Mouse (Mus musculus) spleen, adult 2 months (tissue): ENCODE results near the gene Stxbp2. TPM values are rescaled to one million over a fixed set of nuclear protein-coding genes. Genes with fewer than 3 reads are reported as not detected.
A peak's percentile ranks its signal among the peaks of the same experiment; 100 is the strongest.

Experiments used
- DNase-seq, 2 experiments: peaks; one replicate each; pipeline versions ENCODE4 v3.0.0 to v3.0.0-alpha.2; 2012 to 2021; ENCODE audit warnings: low spot score in 2 of 2, low read depth in 1 of 2
- H3K27ac ChIP-seq: fragments of 200-500 bp; 2 replicates; pipeline ENCODE4 v1.5.1; 2012; ENCODE audit warnings: low read length, inconsistent platforms; ENCODE audit not compliant: insufficient read depth
- H3K27me3 ChIP-seq: fragments of 200-500 bp; 2 replicates; pipeline ENCODE4 v1.6.1; 2012; ENCODE audit warnings: mild to moderate bottlenecking, moderate library complexity, low read length, inconsistent platforms; ENCODE audit not compliant: control insufficient read depth, insufficient read depth
- H3K36me3 ChIP-seq: fragments of 200-500 bp; 2 replicates; pipeline ENCODE4 v1.6.1; 2012; ENCODE audit warnings: mild to moderate bottlenecking, low read length, inconsistent platforms; ENCODE audit not compliant: control insufficient read depth, insufficient read depth
- H3K4me1 ChIP-seq: fragments of 200-500 bp; 2 replicates; pipeline ENCODE4 v1.6.1; 2011; ENCODE audit warnings: inconsistent platforms; ENCODE audit not compliant: control insufficient read depth, insufficient read depth, insufficient read length
- H3K4me3 ChIP-seq: fragments of 200-500 bp; 2 replicates; pipeline ENCODE4 v1.5.1; 2011; ENCODE audit warnings: mild to moderate bottlenecking, inconsistent platforms; ENCODE audit not compliant: insufficient read depth, insufficient read length; ENCODE audit errors: extremely low read depth
- CTCF ChIP-seq: fragments of 200-500 bp; IDR thresholded peaks from 2 replicates; pipeline ENCODE4 v1.5.1; 2011; ENCODE audit warnings: mild to moderate bottlenecking, inconsistent platforms; ENCODE audit not compliant: insufficient read depth, insufficient read length, insufficient replicate concordance; ENCODE audit errors: extremely low read depth
- POLR2A ChIP-seq: fragments of 200-500 bp; IDR thresholded peaks from 2 replicates; pipeline ENCODE4 v1.6.1; 2011; ENCODE audit warnings: low read depth, low read length, inconsistent platforms
- WGBS: fragments of 180-500 bp; shearing (Covaris S2); methylation state at CpG from one replicate; pipeline ENCODE4 v1.1.7; 2018; 5-methylcytosine and 5-hydroxymethylcytosine counted together
- polyA plus RNA-seq: library from polyadenylated mRNA; depleted of rRNA; stranded (reverse); fragments of >200 nt; gene quantifications from 2 replicates; pipeline ENCODE4 v1.2.3, GENCODE M21; 2012

Gene Stxbp2
- polyA plus RNA-seq, 1 experiment: 129 TPM

DNA sequence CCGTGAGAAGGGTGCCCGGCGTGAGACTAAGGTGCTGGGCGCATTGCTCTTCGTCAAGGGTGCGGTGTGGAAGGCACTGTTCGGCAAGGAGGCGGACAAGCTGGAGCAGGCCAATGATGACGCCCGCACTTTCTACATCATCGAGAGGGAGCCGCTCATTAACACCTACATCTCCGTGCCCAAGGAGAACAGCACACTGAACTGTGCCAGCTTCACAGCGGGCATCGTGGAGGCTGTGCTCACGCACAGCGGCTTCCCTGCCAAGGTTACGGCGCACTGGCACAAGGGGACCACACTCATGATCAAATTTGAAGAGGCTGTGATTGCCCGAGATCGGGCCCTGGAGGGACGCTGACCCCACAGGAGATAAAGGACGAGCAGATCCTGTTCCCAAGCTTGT is 48.5 kb downstream of the Stxbp2 start:
- no peak for DNase-seq
- Histone ChIP-seq H3K4me3 (no peak overlapping the region), H3K4me1 (peaks cover 2% of the 10 kb centered on the region; the same call in 1 of the 2 replicates), H3K36me3 (peaks cover 36% of the 10 kb centered on the region), H3K27me3 (no peaks in the 10 kb centered on the region), H3K27ac (no peak overlapping the region)
- TF ChIP-seq CTCF (no peak), POLR2A (no peak)
- 95% methylated on average over 23 of the region's 23 CpGs for WGBS

DNA sequence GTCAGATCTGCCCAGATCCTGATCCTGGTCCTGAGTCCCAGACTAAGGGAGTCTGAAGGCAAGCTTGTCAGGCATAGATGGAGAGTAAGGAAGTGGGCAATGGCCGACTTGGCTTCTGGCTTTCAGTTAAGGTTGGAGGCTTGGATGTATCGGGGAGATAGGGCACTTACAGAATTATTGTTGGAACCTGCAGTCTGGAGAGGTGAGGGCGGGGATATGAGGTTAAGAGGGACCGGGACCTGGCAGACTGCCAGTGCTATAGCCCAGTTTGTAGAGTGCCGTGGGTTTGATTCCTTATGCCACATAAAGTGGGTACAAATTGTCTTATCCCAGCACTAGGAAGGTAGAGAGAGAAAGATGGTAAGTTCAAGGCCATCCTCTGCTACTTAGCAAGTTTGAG is 48.9 kb downstream of the Stxbp2 start:
- Histone ChIP-seq H3K4me3 (no peak overlapping the region), H3K27me3 (no peaks in the 10 kb centered on the region), H3K36me3 (peaks cover 36% of the 10 kb centered on the region), H3K27ac (no peak overlapping the region), H3K4me1 (peaks cover 2% of the 10 kb centered on the region; the same call in 1 of the 2 replicates)
- TF ChIP-seq CTCF: no peak
- TF ChIP-seq POLR2A: no peak
- 89% methylated on average over 5 of the region's 5 CpGs for WGBS
- DNase-seq: no peak

DNA sequence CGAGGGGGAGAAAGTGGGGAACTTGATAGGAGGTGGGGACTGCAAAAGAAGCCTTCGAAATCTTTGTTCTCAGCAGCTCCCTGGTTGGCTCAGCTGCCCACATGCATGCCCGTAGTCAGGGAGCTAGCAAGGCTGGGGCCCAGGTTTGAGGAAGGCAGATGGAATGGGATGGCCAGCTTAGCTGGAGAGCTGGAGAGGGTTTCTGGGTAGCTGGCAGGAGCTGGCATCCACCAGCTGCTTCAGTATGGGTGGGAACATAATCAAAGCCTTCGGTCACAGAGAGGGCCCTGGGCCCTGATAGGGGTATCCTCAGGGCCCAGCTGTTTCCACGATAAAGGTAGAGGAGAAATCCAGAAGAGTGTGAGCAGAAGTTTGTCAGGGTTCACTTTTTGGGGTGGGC is 51.7 kb downstream of the Stxbp2 start:
- WGBS: 82% methylated on average over 5 of the region's 5 CpGs
- no peak overlapping the region for H3K27ac ChIP-seq
- no peak for DNase-seq
- H3K36me3 ChIP-seq: peaks cover 40% of the 10 kb centered on the region
- TF ChIP-seq POLR2A: no peak
- no peak for TF ChIP-seq CTCF
- H3K27me3 ChIP-seq: no peaks in the 10 kb centered on the region
- H3K4me1 ChIP-seq: peaks cover 8% of the 10 kb centered on the region
- H3K4me3 ChIP-seq: no peak overlapping the region

DNA sequence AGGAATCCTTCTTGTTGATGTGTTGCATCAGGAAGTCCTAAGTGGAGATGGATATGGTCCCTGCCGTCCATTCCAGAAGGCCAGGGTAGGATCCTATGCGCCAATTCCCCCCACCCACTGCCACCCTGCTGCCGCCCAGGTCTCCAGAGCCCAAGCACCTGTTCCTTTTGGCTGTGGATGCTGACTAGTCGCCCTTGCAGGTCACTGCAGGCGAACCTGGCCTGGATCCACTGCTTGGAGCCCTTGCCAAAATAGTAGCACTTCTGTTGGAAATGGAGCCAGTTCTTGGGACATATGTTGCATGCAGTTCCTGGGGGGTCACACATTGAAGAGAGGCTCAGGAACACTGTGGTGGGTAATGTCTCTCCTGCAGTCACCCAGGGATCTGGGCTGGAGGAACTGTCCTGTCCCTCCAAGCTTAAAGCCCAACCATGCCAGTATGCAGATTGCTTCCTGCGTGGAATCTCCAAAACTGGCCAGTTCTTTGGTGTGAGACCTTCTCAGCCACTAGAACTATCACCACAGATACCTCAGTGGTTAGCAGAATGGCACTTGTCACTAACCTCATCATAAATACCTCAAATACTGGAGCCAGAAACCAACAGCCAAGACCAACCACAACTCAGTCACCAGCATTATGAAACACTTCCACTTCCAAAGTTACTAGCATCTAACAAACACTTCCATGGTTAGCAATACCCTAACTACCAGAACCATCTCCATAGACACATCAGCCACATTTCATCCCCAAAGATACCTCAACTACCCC is 52.8 kb downstream of the Stxbp2 start:
- Histone ChIP-seq H3K36me3 (peaks cover 46% of the 10 kb centered on the region), H3K27me3 (no peaks in the 10 kb centered on the region), H3K4me1 (peaks cover 12% of the 10 kb centered on the region), H3K27ac (no peak overlapping the region), H3K4me3 (no peak overlapping the region)
- DNase-seq: no peak
- TF ChIP-seq POLR2A: no peak
- TF ChIP-seq CTCF: no peak
- 82% methylated on average over 6 of the region's 6 CpGs for WGBS

DNA sequence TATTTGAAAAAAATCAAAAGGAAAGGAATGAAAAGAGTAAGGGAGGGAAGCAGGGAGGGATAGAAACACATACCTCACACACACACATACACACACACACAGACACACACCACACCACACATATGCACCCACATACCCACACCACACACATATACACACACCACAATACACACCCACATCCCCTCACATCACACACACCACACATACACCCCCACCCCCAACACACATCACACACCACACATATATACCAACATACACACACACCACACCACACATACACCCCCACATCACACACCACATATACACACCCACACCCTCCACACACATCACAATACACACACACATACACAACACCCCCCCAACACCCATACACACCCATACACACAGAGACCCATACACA is 53.8 kb downstream of the Stxbp2 start:
- peaks cover 10% of the 10 kb centered on the region; the same call in 1 of the 2 replicates for H3K4me1 ChIP-seq
- no peak for DNase-seq
- no peak for TF ChIP-seq CTCF
- no peak for TF ChIP-seq POLR2A

DNA sequence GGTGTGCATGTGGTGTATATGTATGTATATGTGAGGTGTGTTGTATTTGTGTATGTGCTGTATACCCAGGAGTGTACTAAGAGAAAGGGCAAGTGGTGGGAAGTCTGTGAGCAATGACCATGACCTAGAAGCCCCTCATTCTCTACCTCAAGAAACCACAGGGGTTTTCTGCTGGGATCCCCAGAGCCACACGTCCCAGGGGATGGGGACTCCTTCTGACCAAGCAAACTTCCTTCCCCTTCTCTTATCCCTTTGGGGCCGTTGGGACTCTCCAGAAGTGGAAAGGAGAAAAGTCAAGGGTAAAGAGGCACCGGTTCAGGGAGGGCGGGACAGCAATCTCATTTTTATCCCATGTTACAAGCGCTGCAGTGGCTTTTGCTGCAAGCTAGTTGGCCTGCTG is 54.7 kb downstream of the Stxbp2 start:
- Histone ChIP-seq H3K4me3 (no peak overlapping the region), H3K27ac (0 out of 2 replicates have a peak overlapping the region, but pooled peaks have one; percentile 22), H3K36me3 (peaks cover 40% of the 10 kb centered on the region), H3K27me3 (no peaks in the 10 kb centered on the region), H3K4me1 (peaks cover 12% of the 10 kb centered on the region; the same call in 1 of the 2 replicates)
- no peak for DNase-seq
- 52% methylated on average over 5 of the region's 5 CpGs for WGBS
- TF ChIP-seq CTCF: no peak
- no peak for TF ChIP-seq POLR2A

More for the DNA sequence above, 53.8 kb downstream of the Stxbp2 start:
- no peaks in the 10 kb centered on the region for H3K27me3 ChIP-seq
- H3K36me3 ChIP-seq: peaks cover 44% of the 10 kb centered on the region
- no peak overlapping the region for H3K27ac ChIP-seq
- no peak overlapping the region for H3K4me3 ChIP-seq

DNA sequence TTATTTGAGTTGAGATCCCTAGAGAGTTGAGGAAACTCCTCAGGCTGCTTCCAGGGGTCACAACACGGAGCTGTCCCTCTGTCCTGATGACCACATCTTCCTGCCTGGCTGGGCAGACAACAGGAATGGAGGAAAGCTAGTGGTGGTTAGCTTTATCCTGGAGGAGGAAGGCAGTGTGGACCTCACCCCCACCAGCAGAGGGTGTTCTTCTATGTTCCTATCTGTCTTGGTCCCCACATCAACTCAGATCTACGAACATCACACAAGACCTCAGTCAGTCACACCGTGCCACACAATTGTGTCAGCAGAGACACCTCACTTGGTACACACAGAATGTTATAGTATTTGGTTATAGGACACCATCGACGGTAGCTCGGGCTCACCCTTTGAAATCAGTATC is 56.8 kb downstream of the Stxbp2 start:
- no peak for DNase-seq
- Histone ChIP-seq H3K27ac (no peak overlapping the region), H3K27me3 (no peaks in the 10 kb centered on the region), H3K36me3 (peaks cover 41% of the 10 kb centered on the region), H3K4me3 (no peak overlapping the region), H3K4me1 (peaks cover 12% of the 10 kb centered on the region; the same call in 1 of the 2 replicates)
- TF ChIP-seq CTCF (peak; percentile 14; the same call in 1 of the 2 replicates), POLR2A (no peak)
- WGBS: 58% methylated on average over 6 of the region's 6 CpGs
